Mouse (Mus musculus) embryonic facial prominence, embryonic 11.5 days (tissue): Measurements from ENCODE around the gene Gm973. TPM values are rescaled to one million over a fixed set of nuclear protein-coding genes. Genes with fewer than 3 reads are reported as not detected.

Source experiments
- ATAC-seq: fragments of 200-750 bp; cut with Nextera tagmentation; replicated peaks from 2 replicates; pipeline ENCODE4 v1.8.0; 2017; ENCODE audit warnings: low read depth; ENCODE audit not compliant: insufficient number of reproducible peaks, low FRiP score, low TSS enrichment
- DNase-seq: peaks from one replicate; pipeline ENCODE4 v3.0.0-alpha.2; 2015; ENCODE audit warnings: low spot score
- H3K27ac ChIP-seq: fragments of 300-500 bp; sonication (generic); replicated peaks from 2 replicates; pipeline ENCODE4 v1.5.1; 2014; ENCODE audit warnings: mild to moderate bottlenecking, low read depth, low read length, control low read depth
- H3K27me3 ChIP-seq: fragments of 300-500 bp; sonication (generic); 2 replicates; pipeline ENCODE4 v1.6.1; 2014; ENCODE audit warnings: mild to moderate bottlenecking, low read length, moderate library complexity, mixed read lengths; ENCODE audit not compliant: control insufficient read depth, insufficient read depth
- H3K36me3 ChIP-seq: fragments of 300-500 bp; sonication (generic); replicated peaks from 2 replicates; pipeline ENCODE4 v1.6.1; 2014; ENCODE audit warnings: low read depth, mild to moderate bottlenecking, low read length, moderate library complexity, mixed read lengths; ENCODE audit not compliant: control insufficient read depth, insufficient read depth
- H3K4me1 ChIP-seq: fragments of 300-500 bp; sonication (generic); 2 replicates; pipeline ENCODE4 v1.6.1; 2014; ENCODE audit warnings: low read length, mixed read lengths; ENCODE audit not compliant: control insufficient read depth, insufficient read depth
- H3K4me2 ChIP-seq: fragments of 300-500 bp; sonication (generic); 2 replicates; pipeline ENCODE4 v1.6.1; 2014; ENCODE audit warnings: low read depth, mild to moderate bottlenecking, control low read depth, low read length, moderate library complexity
- H3K4me3 ChIP-seq: fragments of 300-500 bp; sonication (generic); 2 replicates; pipeline ENCODE4 v1.5.1; 2014; ENCODE audit warnings: low read depth, low read length, control low read depth
- H3K9ac ChIP-seq: fragments of 300-500 bp; sonication (generic); replicated peaks from 2 replicates; pipeline ENCODE4 v1.6.1; 2014; ENCODE audit warnings: mild to moderate bottlenecking, control low read depth, low read length
- H3K9me3 ChIP-seq: fragments of 300-500 bp; sonication (generic); replicated peaks from 2 replicates; pipeline ENCODE4 v1.6.1; 2016; ENCODE audit warnings: mild to moderate bottlenecking, low read length, inconsistent platforms, mixed read lengths; ENCODE audit not compliant: control insufficient read depth
- WGBS: fragments of 180-500 bp; shearing (Covaris S2); extraction: QIAGEN DNeasy Blood & Tissue Kit; methylation state at CpG from one replicate; pipeline ENCODE4 v1.1.7; 2014; 5-methylcytosine and 5-hydroxymethylcytosine counted together
- polyA plus RNA-seq: library from polyadenylated mRNA; unstranded; fragments of >200 nt; fragmentation: Nextera tagmentation; extraction: Ambion mirVana; gene quantifications from 2 replicates; pipeline ENCODE4 v1.2.1, GENCODE M21; 2014

The Gm973 gene
- polyA plus RNA-seq, 1 experiment from 2014 or later, result 2.3 TPM

GRCm38 (mm10) chr1:59497741-59498613 is 18.1 kb upstream of the Gm973 start:
- 71% methylated on average over 6 of the region's 6 CpGs for WGBS
- Histone ChIP-seq H3K4me2 (no peak overlapping the region), H3K27me3 (no peaks in the 10 kb centered on the region), H3K4me1 (no peaks in the 10 kb centered on the region), H3K27ac (no peak overlapping the region), H3K9me3 (no peaks in the 10 kb centered on the region; the same call in 1 of the 2 replicates), H3K4me3 (no peak overlapping the region), H3K36me3 (no peaks in the 10 kb centered on the region), H3K9ac (no peak overlapping the region)
- DNase-seq (no peak), ATAC-seq (no peak)

- Histone ChIP-seq H3K4me3 (no peak overlapping the region), H3K4me2 (no peak overlapping the region), H3K27me3 (no peaks in the 10 kb centered on the region), H3K4me1 (no peaks in the 10 kb centered on the region), H3K9ac (no peak overlapping the region), H3K9me3 (no peaks in the 10 kb centered on the region; the same call in 1 of the 2 replicates), H3K27ac (no peak overlapping the region), H3K36me3 (no peaks in the 10 kb centered on the region)
- DNase-seq (no peak), ATAC-seq (no peak)
- 86% methylated on average over 3 of the region's 3 CpGs for WGBS
Observed at GRCm38 (mm10) chr1:59499327-59499726, 16.7 kb upstream of the Gm973 start.

GRCm38 (mm10) chr1:59502355-59502754 is 13.7 kb upstream of the Gm973 start:
- Histone ChIP-seq H3K27me3 (no peaks in the 10 kb centered on the region), H3K4me2 (no peak overlapping the region), H3K4me3 (no peak overlapping the region), H3K4me1 (no peaks in the 10 kb centered on the region), H3K27ac (no peak overlapping the region), H3K9me3 (no peaks in the 10 kb centered on the region; the same call in 1 of the 2 replicates), H3K9ac (no peak overlapping the region), H3K36me3 (no peaks in the 10 kb centered on the region)
- 53% methylated on average over 2 of the region's 2 CpGs for WGBS
- DNase-seq (no peak), ATAC-seq (no peak)

- Histone ChIP-seq H3K27ac (no peak overlapping the region), H3K9ac (no peak overlapping the region), H3K36me3 (no peaks in the 10 kb centered on the region), H3K4me2 (no peak overlapping the region), H3K4me3 (no peak overlapping the region), H3K4me1 (no peaks in the 10 kb centered on the region; the same call in 1 of the 2 replicates), H3K9me3 (no peaks in the 10 kb centered on the region; the same call in 1 of the 2 replicates), H3K27me3 (no peaks in the 10 kb centered on the region)
- WGBS, result 41% methylated on average over 7 of the region's 7 CpGs
- no peak for ATAC-seq
- no peak for DNase-seq
Observed at GRCm38 (mm10) chr1:59503659-59504301, 12.3 kb upstream of the Gm973 start.

DNA sequence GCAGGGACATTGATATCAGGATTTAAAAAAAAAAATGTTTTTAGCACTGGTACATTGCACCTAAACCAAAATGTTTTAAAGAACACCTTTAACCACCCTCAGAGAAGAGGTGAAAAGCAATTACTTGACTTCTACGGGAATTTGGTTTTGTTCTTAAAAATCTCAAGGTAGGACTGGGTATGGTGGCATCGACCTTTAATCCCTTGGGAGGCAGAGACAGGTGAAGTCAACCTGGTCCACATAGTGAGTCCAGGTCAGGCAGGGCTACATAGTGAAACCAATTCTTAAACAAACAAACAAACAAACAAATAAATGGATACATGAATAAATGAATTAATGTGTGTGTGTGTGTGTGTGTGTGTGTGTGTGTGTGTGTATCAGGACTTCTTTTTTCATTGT is 11.8 kb upstream of the Gm973 start:
- 78% methylated on average over 2 of the region's 2 CpGs for WGBS

GRCm38 (mm10) chr1:59508463-59509139 is 7.5 kb upstream of the Gm973 start:
- DNase-seq (peak; percentile 52), ATAC-seq (no peak)
- Histone ChIP-seq H3K4me3 (no peak overlapping the region), H3K4me2 (no peak overlapping the region), H3K4me1 (no peaks in the 10 kb centered on the region; the same call in 1 of the 2 replicates), H3K9ac (no peak overlapping the region), H3K27me3 (no peaks in the 10 kb centered on the region), H3K36me3 (no peaks in the 10 kb centered on the region), H3K27ac (0 out of 2 replicates have a peak overlapping the region, but pooled peaks have one; percentile 8), H3K9me3 (no peaks in the 10 kb centered on the region)
- 25% methylated on average over 17 of the region's 17 CpGs for WGBS

More for the DNA sequence above, 11.8 kb upstream of the Gm973 start:
- no peak overlapping the region for H3K27ac ChIP-seq
- no peak overlapping the region for H3K4me3 ChIP-seq
- ATAC-seq, result no peak
- H3K36me3 ChIP-seq, result no peaks in the 10 kb centered on the region
- H3K4me1 ChIP-seq, result no peaks in the 10 kb centered on the region; the same call in 1 of the 2 replicates
- H3K4me2 ChIP-seq, result no peak overlapping the region
- no peak overlapping the region for H3K9ac ChIP-seq
- H3K27me3 ChIP-seq, result no peaks in the 10 kb centered on the region
- no peak for DNase-seq
- H3K9me3 ChIP-seq, result no peaks in the 10 kb centered on the region; the same call in 1 of the 2 replicates

- H3K4me3 ChIP-seq, result no peak overlapping the region
- DNase-seq, result no peak
- no peak for ATAC-seq
- no peaks in the 10 kb centered on the region for H3K27me3 ChIP-seq
- WGBS, result 56% methylated on average over 9 of the region's 9 CpGs
- no peak overlapping the region for H3K4me2 ChIP-seq
- no peaks in the 10 kb centered on the region for H3K9me3 ChIP-seq
- H3K4me1 ChIP-seq, result peaks cover 2% of the 10 kb centered on the region
- no peak overlapping the region for H3K27ac ChIP-seq
- no peaks in the 10 kb centered on the region for H3K36me3 ChIP-seq
- no peak overlapping the region for H3K9ac ChIP-seq
Observed at GRCm38 (mm10) chr1:59511566-59512270, 4.3 kb upstream of the Gm973 start.
